Comparison of ENCODE assay signal across 12 mouse cellular contexts in the genomic region with DNA sequence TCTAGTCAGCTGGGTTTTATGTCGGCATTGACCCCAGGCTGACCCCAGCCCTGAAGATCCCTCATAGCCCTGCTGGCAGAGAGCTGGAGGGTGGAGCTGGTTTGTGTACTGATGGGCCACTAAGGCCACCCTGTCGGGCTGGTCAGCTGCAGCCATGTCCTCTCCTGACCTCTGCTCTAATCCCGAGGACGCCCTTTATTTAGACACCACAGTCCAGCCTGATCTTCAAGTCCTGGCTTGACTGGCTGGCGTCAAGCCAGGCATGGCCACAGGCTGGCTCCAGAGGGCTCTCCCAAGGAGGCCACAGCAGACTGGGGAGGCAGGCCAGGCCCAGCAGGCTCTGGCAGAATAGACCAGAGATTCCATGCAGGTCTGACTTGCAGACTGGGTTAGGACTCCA.
DNase-seq lines count a peak whose midpoint lies in the region; ATAC-seq and TF ChIP-seq lines count a peak whose summit lies in the region.
"Had no signal": no experiment of that assay in that cellular context is flagged by ENCODE, and none has a peak within 500 bp of the region (broad histone marks: within the 10 kb centered on the region; RNA-seq: fewer than 3 reads in every experiment).

No protein-coding gene starts in this region.

- H3K36me3 ChIP-seq in kidney, adult 2 months (ENCODE audit: control insufficient read depth, insufficient read depth, low read length): no peaks in the 10 kb centered on the region
- no peaks in the 10 kb centered on the region for H3K36me3 ChIP-seq in kidney, embryonic 15.5 days
- H3K36me3 ChIP-seq: G1E had no signal

- no peak overlapping the region for H3K27ac ChIP-seq in kidney, adult 2 months (ENCODE audit: insufficient read depth, low read depth, low read length)
- no peak overlapping the region for H3K27ac ChIP-seq in kidney, embryonic 15.5 days
- H3K27ac ChIP-seq: hindbrain, postnatal 0 days had no signal

- no peaks in the 10 kb centered on the region for H3K4me1 ChIP-seq in kidney, adult 2 months (ENCODE audit: control insufficient read depth, insufficient read depth, low read length)
- peaks cover 21% of the 10 kb centered on the region for H3K4me1 ChIP-seq in kidney, embryonic 15.5 days

- no peak overlapping the region for H3K4me2 ChIP-seq in kidney, embryonic 15.5 days

- 22% methylated on average over 5 of the region's 5 CpGs for WGBS in kidney, adult 2 months
- WGBS in kidney, embryonic 15.5 days: 30% methylated on average over 5 of the region's 5 CpGs

- H3K4me3 ChIP-seq in kidney, adult 2 months (ENCODE audit: insufficient read depth, low read depth, low read length): no peak overlapping the region
- H3K4me3 ChIP-seq in kidney, embryonic 15.5 days (replicated peaks): no peak overlapping the region

- H3K9me3 ChIP-seq in kidney, embryonic 15.5 days (replicated peaks): no peaks in the 10 kb centered on the region
- H3K9me3 ChIP-seq: G1E had no signal

- no peak overlapping the region for H3K9ac ChIP-seq in kidney, embryonic 15.5 days

- no peaks in the 10 kb centered on the region for H3K27me3 ChIP-seq in kidney, adult 2 months (replicated peaks; ENCODE audit: control insufficient read depth, insufficient read depth, low read length)
- peaks cover 46% of the 10 kb centered on the region for H3K27me3 ChIP-seq in kidney, embryonic 15.5 days

- peak; percentile 61 for DNase-seq in kidney, adult 2 months
- DNase-seq in adipocyte (ENCODE audit: low spot score): peak; percentile 56
- peak; percentile 42 for DNase-seq in gastrocnemius, postnatal 10 days
- DNase-seq in lung, postnatal 10 days: peak; percentile 59
- no peak for DNase-seq in right cerebral cortex, postnatal 14 days
- DNase-seq in layer of hippocampus, postnatal 36 days: no peak
- no peak for DNase-seq in layer of hippocampus, adult 11-12 months (ENCODE audit: low spot score)
- DNase-seq: left cerebral cortex, postnatal 4 days; thymus, postnatal 14 days had no signal

- no peak for TF ChIP-seq POLR2A in kidney, adult 2 months (IDR thresholded peaks at IDR 0.05; ENCODE audit: low read depth, low read length)

- no peak for TF ChIP-seq CTCF in kidney, adult 2 months (conservative IDR thresholded peaks at IDR 0.05; ENCODE audit: insufficient read depth, insufficient read length, low read depth, low read length)

- ATAC-seq in kidney, embryonic 15.5 days (replicated peaks; ENCODE audit: low FRiP score): no peak
- ATAC-seq: hindbrain, postnatal 0 days had no signal

Comparison
In these comparisons a context has a peak if more than half of its experiments do, and no peak if none do; other contexts are left out.
1. DNase-seq: peak in kidney, adult 2 months (single experiment), adipocyte (single experiment), gastrocnemius, postnatal 10 days (single experiment) and lung, postnatal 10 days (single experiment); none in right cerebral cortex, postnatal 14 days (single experiment), layer of hippocampus, postnatal 36 days (0 of 2) and layer of hippocampus, adult 11-12 months (single experiment).